Mouse (Mus musculus): Measurements from ENCODE around the gene Sugct. TPM values are rescaled to one million over a fixed set of nuclear protein-coding genes. Genes with fewer than 3 reads are reported as not detected.
A peak's percentile ranks its signal among the peaks of the same experiment; 100 is the strongest.

Gene Sugct
- polyA plus RNA-seq, 1 experiment from 2014 or later, result 2.1 TPM

- Histone ChIP-seq H3K36me3 (ENCODE audit: control insufficient read depth, insufficient read depth, low read length) (no peaks in the 10 kb centered on the region), H3K9me3 (ENCODE audit: control insufficient read depth, low read length) (no peaks in the 10 kb centered on the region), H3K4me3 (replicated peaks; ENCODE audit: low read depth, low read length) (no peak overlapping the region), H3K27ac (replicated peaks; ENCODE audit: low read depth, low read length) (no peak overlapping the region), H3K4me2 (ENCODE audit: low read length) (no peak overlapping the region), H3K4me1 (ENCODE audit: control insufficient read depth, insufficient read depth, low read length) (no peaks in the 10 kb centered on the region), H3K9ac (replicated peaks; ENCODE audit: low read length) (no peak overlapping the region), H3K27me3 (ENCODE audit: control insufficient read depth, insufficient read depth, low read length) (no peaks in the 10 kb centered on the region)
- WGBS, result 76% methylated on average over 3 of the region's 3 CpGs
- ATAC-seq (ENCODE audit: low FRiP score, low TSS enrichment) (no peak), DNase-seq (no peak)
These were observed 629.8 kb downstream of the Sugct start for GRCm38 (mm10) chr13:17065552-17065951.

- Histone ChIP-seq H3K4me3 (replicated peaks; ENCODE audit: low read depth, low read length) (no peak overlapping the region), H3K9ac (replicated peaks; ENCODE audit: low read length) (no peak overlapping the region), H3K27me3 (ENCODE audit: control insufficient read depth, insufficient read depth, low read length) (no peaks in the 10 kb centered on the region), H3K4me2 (ENCODE audit: low read length) (no peak overlapping the region), H3K36me3 (ENCODE audit: control insufficient read depth, insufficient read depth, low read length) (no peaks in the 10 kb centered on the region), H3K27ac (replicated peaks; ENCODE audit: low read depth, low read length) (no peak overlapping the region), H3K4me1 (ENCODE audit: control insufficient read depth, insufficient read depth, low read length) (no peaks in the 10 kb centered on the region), H3K9me3 (ENCODE audit: control insufficient read depth, low read length) (no peaks in the 10 kb centered on the region)
- WGBS, result 97% methylated on average over 2 of the region's 2 CpGs
- ATAC-seq (ENCODE audit: low FRiP score, low TSS enrichment) (no peak), DNase-seq (no peak)
These were observed 638.7 kb downstream of the Sugct start for GRCm38 (mm10) chr13:17056650-17057049.

- Histone ChIP-seq H3K4me2 (ENCODE audit: low read length) (no peak overlapping the region), H3K9ac (replicated peaks; ENCODE audit: low read length) (no peak overlapping the region), H3K27ac (replicated peaks; ENCODE audit: low read depth, low read length) (no peak overlapping the region), H3K36me3 (ENCODE audit: control insufficient read depth, insufficient read depth, low read length) (no peaks in the 10 kb centered on the region), H3K9me3 (ENCODE audit: control insufficient read depth, low read length) (no peaks in the 10 kb centered on the region), H3K4me1 (ENCODE audit: control insufficient read depth, insufficient read depth, low read length) (no peaks in the 10 kb centered on the region), H3K27me3 (ENCODE audit: control insufficient read depth, insufficient read depth, low read length) (no peaks in the 10 kb centered on the region), H3K4me3 (replicated peaks; ENCODE audit: low read depth, low read length) (no peak overlapping the region)
- 92% methylated on average over 3 of the region's 3 CpGs for WGBS
- DNase-seq, result no peak
- ATAC-seq (ENCODE audit: low FRiP score, low TSS enrichment), result no peak
These were observed 651.7 kb downstream of the Sugct start for GRCm38 (mm10) chr13:17043426-17044224.

GRCm38 (mm10) chr13:17042332-17042731 lies 653.0 kb downstream of the Sugct start:
- DNase-seq (no peak), ATAC-seq (ENCODE audit: low FRiP score, low TSS enrichment) (no peak)
- Histone ChIP-seq H3K27me3 (ENCODE audit: control insufficient read depth, insufficient read depth, low read length) (no peaks in the 10 kb centered on the region), H3K36me3 (ENCODE audit: control insufficient read depth, insufficient read depth, low read length) (no peaks in the 10 kb centered on the region), H3K4me2 (ENCODE audit: low read length) (no peak overlapping the region), H3K4me3 (replicated peaks; ENCODE audit: low read depth, low read length) (no peak overlapping the region), H3K9me3 (ENCODE audit: control insufficient read depth, low read length) (no peaks in the 10 kb centered on the region), H3K27ac (replicated peaks; ENCODE audit: low read depth, low read length) (no peak overlapping the region), H3K9ac (replicated peaks; ENCODE audit: low read length) (no peak overlapping the region), H3K4me1 (ENCODE audit: control insufficient read depth, insufficient read depth, low read length) (no peaks in the 10 kb centered on the region)
- WGBS, result 96% methylated on average over 2 of the region's 2 CpGs

- Histone ChIP-seq H3K27me3 (ENCODE audit: control insufficient read depth, insufficient read depth, low read length) (no peaks in the 10 kb centered on the region), H3K27ac (replicated peaks; ENCODE audit: low read depth, low read length) (no peak overlapping the region), H3K4me3 (replicated peaks; ENCODE audit: low read depth, low read length) (no peak overlapping the region), H3K36me3 (ENCODE audit: control insufficient read depth, insufficient read depth, low read length) (no peaks in the 10 kb centered on the region), H3K4me1 (ENCODE audit: control insufficient read depth, insufficient read depth, low read length) (no peaks in the 10 kb centered on the region), H3K9me3 (ENCODE audit: control insufficient read depth, low read length) (no peaks in the 10 kb centered on the region), H3K4me2 (ENCODE audit: low read length) (no peak overlapping the region), H3K9ac (replicated peaks; ENCODE audit: low read length) (no peak overlapping the region)
- ATAC-seq (ENCODE audit: low FRiP score, low TSS enrichment) (no peak), DNase-seq (peak; percentile 5)
- WGBS, result 79% methylated on average over 2 of the region's 2 CpGs
These were observed 655.6 kb downstream of the Sugct start for GRCm38 (mm10) chr13:17039727-17040126.

- Histone ChIP-seq H3K36me3 (ENCODE audit: control insufficient read depth, insufficient read depth, low read length) (no peaks in the 10 kb centered on the region), H3K4me2 (ENCODE audit: low read length) (no peak overlapping the region), H3K9ac (replicated peaks; ENCODE audit: low read length) (no peak overlapping the region), H3K9me3 (ENCODE audit: control insufficient read depth, low read length) (no peaks in the 10 kb centered on the region), H3K4me3 (replicated peaks; ENCODE audit: low read depth, low read length) (no peak overlapping the region), H3K27ac (replicated peaks; ENCODE audit: low read depth, low read length) (no peak overlapping the region), H3K4me1 (ENCODE audit: control insufficient read depth, insufficient read depth, low read length) (no peaks in the 10 kb centered on the region), H3K27me3 (ENCODE audit: control insufficient read depth, insufficient read depth, low read length) (no peaks in the 10 kb centered on the region)
- DNase-seq, result no peak
- no peak for ATAC-seq (ENCODE audit: low FRiP score, low TSS enrichment)
- 92% methylated on average over 4 of the region's 4 CpGs for WGBS
These were observed 657.0 kb downstream of the Sugct start for GRCm38 (mm10) chr13:17038341-17038740.

- no peaks in the 10 kb centered on the region for H3K36me3 ChIP-seq (ENCODE audit: control insufficient read depth, insufficient read depth, low read length)
- no peaks in the 10 kb centered on the region for H3K9me3 ChIP-seq (ENCODE audit: control insufficient read depth, low read length)
- no peak for DNase-seq
- no peak overlapping the region for H3K4me2 ChIP-seq (ENCODE audit: low read length)
- 90% methylated on average over 3 of the region's 3 CpGs for WGBS
- no peaks in the 10 kb centered on the region for H3K4me1 ChIP-seq (ENCODE audit: control insufficient read depth, insufficient read depth, low read length)
- no peak overlapping the region for H3K27ac ChIP-seq (replicated peaks; ENCODE audit: low read depth, low read length)
- H3K4me3 ChIP-seq (replicated peaks; ENCODE audit: low read depth, low read length), result no peak overlapping the region
- no peak for ATAC-seq (ENCODE audit: low FRiP score, low TSS enrichment)
- no peaks in the 10 kb centered on the region for H3K27me3 ChIP-seq (ENCODE audit: control insufficient read depth, insufficient read depth, low read length)
- H3K9ac ChIP-seq (replicated peaks; ENCODE audit: low read length), result no peak overlapping the region
These were observed 657.5 kb downstream of the Sugct start for GRCm38 (mm10) chr13:17037899-17038298.

GRCm38 (mm10) chr13:17030761-17031160 lies 664.6 kb downstream of the Sugct start:
- Histone ChIP-seq H3K4me2 (ENCODE audit: low read length) (no peak overlapping the region), H3K36me3 (ENCODE audit: control insufficient read depth, insufficient read depth, low read length) (no peaks in the 10 kb centered on the region), H3K9me3 (ENCODE audit: control insufficient read depth, low read length) (no peaks in the 10 kb centered on the region), H3K27ac (replicated peaks; ENCODE audit: low read depth, low read length) (no peak overlapping the region), H3K4me3 (replicated peaks; ENCODE audit: low read depth, low read length) (no peak overlapping the region), H3K27me3 (ENCODE audit: control insufficient read depth, insufficient read depth, low read length) (no peaks in the 10 kb centered on the region), H3K4me1 (ENCODE audit: control insufficient read depth, insufficient read depth, low read length) (no peaks in the 10 kb centered on the region), H3K9ac (replicated peaks; ENCODE audit: low read length) (no peak overlapping the region)
- no peak for ATAC-seq (ENCODE audit: low FRiP score, low TSS enrichment)
- WGBS, result 87% methylated on average over 1 of the region's 1 CpGs
- DNase-seq, result no peak

- ATAC-seq (ENCODE audit: low FRiP score, low TSS enrichment) (no peak), DNase-seq (peak; percentile 68)
- WGBS, result 49% methylated on average over 3 of the region's 3 CpGs
- H3K4me1 ChIP-seq (ENCODE audit: control insufficient read depth, insufficient read depth, low read length), result no peaks in the 10 kb centered on the region
- H3K27ac ChIP-seq (replicated peaks; ENCODE audit: low read depth, low read length), result no peak overlapping the region
- H3K36me3 ChIP-seq (ENCODE audit: control insufficient read depth, insufficient read depth, low read length), result no peaks in the 10 kb centered on the region
- H3K27me3 ChIP-seq (ENCODE audit: control insufficient read depth, insufficient read depth, low read length), result no peaks in the 10 kb centered on the region
- H3K9me3 ChIP-seq (ENCODE audit: control insufficient read depth, low read length), result no peaks in the 10 kb centered on the region
- H3K4me2 ChIP-seq (ENCODE audit: low read length), result no peak overlapping the region
- H3K4me3 ChIP-seq (replicated peaks; ENCODE audit: low read depth, low read length), result no peak overlapping the region
- H3K9ac ChIP-seq (replicated peaks; ENCODE audit: low read length), result no peak overlapping the region
These were observed 666.8 kb downstream of the Sugct start for GRCm38 (mm10) chr13:17028595-17028994.

All from midbrain, embryonic 14.5 days (tissue).